Mouse (Mus musculus): ENCODE measurements at regions not wholly inside any gene's neighbourhood (a gene's known extent, or its start where the extent isn't known, plus 50 kb on each side); places are given as distances from the start of the nearest gene placed in this dataset.

DNA sequence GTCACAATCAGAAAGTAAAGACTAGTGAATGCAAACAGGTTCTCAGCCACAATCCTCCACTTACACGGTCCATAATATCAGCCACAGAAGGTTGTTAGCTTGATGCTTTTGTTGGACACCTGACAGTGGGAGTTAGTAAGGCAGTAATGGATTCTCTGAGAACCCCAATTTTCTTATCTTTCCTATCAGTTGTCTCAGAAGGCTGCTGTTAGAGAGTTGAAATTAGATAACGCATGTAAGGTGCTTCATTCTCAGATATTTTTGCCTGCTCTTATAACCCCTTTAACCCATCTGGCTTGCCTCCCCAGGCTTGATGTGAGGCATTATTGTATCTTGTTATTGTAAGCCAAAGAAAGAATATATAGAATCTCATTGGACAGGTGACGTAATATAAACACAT lies 63.0 kb upstream of the Ube2e3 start:
- no peaks in the 10 kb centered on the region for H3K4me1 ChIP-seq
- H3K9ac ChIP-seq = no peak overlapping the region
- no peak for ATAC-seq (ENCODE audit: insufficient read depth, low FRiP score, low read depth)
- WGBS = 77% methylated on average over 3 of the region's 3 CpGs
- H3K27ac ChIP-seq = no peak overlapping the region
- H3K9me3 ChIP-seq = no peaks in the 10 kb centered on the region
- no peak overlapping the region for H3K4me3 ChIP-seq (replicated peaks)
- no peak overlapping the region for H3K4me2 ChIP-seq
- no peaks in the 10 kb centered on the region for H3K36me3 ChIP-seq
- no peaks in the 10 kb centered on the region for H3K27me3 ChIP-seq (replicated peaks)

DNA sequence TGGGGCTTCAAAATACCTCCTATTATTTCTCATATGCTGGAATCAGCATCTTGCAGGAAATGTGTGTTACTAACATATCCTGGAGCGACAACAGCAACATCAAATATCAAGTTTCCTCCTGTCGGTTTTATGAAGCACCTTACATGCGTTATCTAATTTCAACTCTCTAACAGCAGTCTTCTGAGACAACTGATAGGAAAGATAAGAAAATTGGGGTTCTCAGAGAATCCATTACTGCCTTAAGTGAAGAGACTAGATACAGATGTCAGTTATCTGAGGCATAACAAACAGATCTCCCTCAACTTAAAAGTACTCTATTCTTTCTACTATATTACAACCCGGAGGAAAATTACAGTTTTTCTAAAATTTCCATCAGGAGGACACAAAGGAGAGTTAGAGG lies 64.4 kb upstream of the Ube2e3 start:
- Histone ChIP-seq H3K36me3 (no peaks in the 10 kb centered on the region), H3K4me3 (replicated peaks) (no peak overlapping the region), H3K27ac (no peak overlapping the region), H3K4me2 (no peak overlapping the region), H3K9me3 (no peaks in the 10 kb centered on the region), H3K4me1 (no peaks in the 10 kb centered on the region), H3K27me3 (replicated peaks) (no peaks in the 10 kb centered on the region), H3K9ac (no peak overlapping the region)
- WGBS = 63% methylated on average over 4 of the region's 4 CpGs
- no peak for ATAC-seq (ENCODE audit: insufficient read depth, low FRiP score, low read depth)

GRCm38 (mm10) chr2:78795446-78795845 lies 72.5 kb upstream of the Ube2e3 start:
- Histone ChIP-seq H3K27me3 (replicated peaks) (no peaks in the 10 kb centered on the region), H3K27ac (no peak overlapping the region), H3K36me3 (no peaks in the 10 kb centered on the region), H3K9ac (no peak overlapping the region), H3K4me2 (no peak overlapping the region), H3K9me3 (no peaks in the 10 kb centered on the region), H3K4me3 (replicated peaks) (no peak overlapping the region), H3K4me1 (no peaks in the 10 kb centered on the region)
- WGBS = 67% methylated on average over 5 of the region's 5 CpGs
- no peak for ATAC-seq (ENCODE audit: insufficient read depth, low FRiP score, low read depth)

DNA sequence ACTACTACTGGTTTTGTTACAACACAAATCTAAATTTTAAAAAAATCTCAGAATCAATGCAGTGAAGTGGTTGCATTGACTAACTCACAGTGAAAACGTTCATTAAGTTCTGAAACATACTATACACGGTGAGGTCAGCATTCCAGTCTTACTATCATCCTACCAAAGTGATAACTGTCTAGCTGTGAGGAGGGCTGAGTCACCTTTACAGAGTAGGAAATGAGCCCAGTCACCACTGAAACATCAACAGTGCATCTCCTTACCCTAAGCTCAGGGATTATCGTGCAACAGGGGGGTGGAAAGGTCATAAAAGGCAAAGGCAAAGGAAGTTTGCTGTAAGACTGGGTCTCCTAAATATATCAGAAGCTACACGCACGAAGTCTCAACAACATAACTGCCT lies 73.2 kb upstream of the Ube2e3 start:
- no peak overlapping the region for H3K4me3 ChIP-seq (replicated peaks)
- WGBS = 65% methylated on average over 5 of the region's 5 CpGs
- no peak overlapping the region for H3K9ac ChIP-seq
- H3K36me3 ChIP-seq = no peaks in the 10 kb centered on the region
- no peak overlapping the region for H3K27ac ChIP-seq
- no peaks in the 10 kb centered on the region for H3K4me1 ChIP-seq
- H3K27me3 ChIP-seq (replicated peaks) = no peaks in the 10 kb centered on the region
- no peak overlapping the region for H3K4me2 ChIP-seq
- ATAC-seq (ENCODE audit: insufficient read depth, low FRiP score, low read depth) = no peak
- no peaks in the 10 kb centered on the region for H3K9me3 ChIP-seq

DNA sequence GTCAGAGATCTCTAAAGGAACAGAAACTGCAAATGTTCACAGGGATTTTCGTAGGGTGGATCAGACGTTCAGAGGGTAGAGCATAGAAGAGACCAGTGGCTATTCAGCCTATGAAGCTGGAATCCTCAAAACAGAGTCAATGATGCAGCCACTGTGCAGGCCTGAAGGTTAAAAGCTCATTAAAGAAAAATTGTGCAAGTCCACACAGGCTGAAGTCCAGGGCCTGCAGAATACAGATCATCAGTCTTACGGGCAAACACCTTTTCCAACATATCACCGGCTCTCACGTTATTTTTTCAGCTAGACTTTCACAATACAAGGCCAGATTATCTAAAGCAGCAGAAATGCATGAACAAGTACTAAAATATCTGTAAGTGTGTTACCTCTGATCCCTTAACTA lies 78.8 kb upstream of the Ube2e3 start:
- 87% methylated on average over 5 of the region's 5 CpGs for WGBS

GRCm38 (mm10) chr2:78788222-78788621 lies 79.7 kb upstream of the Ube2e3 start:
- H3K4me2 ChIP-seq = no peak overlapping the region
- peak; percentile 47 for ATAC-seq (ENCODE audit: insufficient read depth, low FRiP score, low read depth)
- no peak overlapping the region for H3K4me3 ChIP-seq (replicated peaks)
- H3K9ac ChIP-seq = no peak overlapping the region
- H3K27me3 ChIP-seq (replicated peaks) = no peaks in the 10 kb centered on the region
- H3K4me1 ChIP-seq = no peaks in the 10 kb centered on the region
- no peaks in the 10 kb centered on the region for H3K36me3 ChIP-seq
- no peak overlapping the region for H3K27ac ChIP-seq
- no peaks in the 10 kb centered on the region for H3K9me3 ChIP-seq

More for the DNA sequence above, 78.8 kb upstream of the Ube2e3 start:
- no peak for ATAC-seq (ENCODE audit: insufficient read depth, low FRiP score, low read depth)
- no peak overlapping the region for H3K9ac ChIP-seq
- no peak overlapping the region for H3K27ac ChIP-seq
- no peaks in the 10 kb centered on the region for H3K36me3 ChIP-seq
- no peak overlapping the region for H3K4me2 ChIP-seq
- H3K4me1 ChIP-seq = no peaks in the 10 kb centered on the region
- no peaks in the 10 kb centered on the region for H3K27me3 ChIP-seq (replicated peaks)
- no peaks in the 10 kb centered on the region for H3K9me3 ChIP-seq
- no peak overlapping the region for H3K4me3 ChIP-seq (replicated peaks)

GRCm38 (mm10) chr2:78779949-78780348 lies 88.0 kb upstream of the Ube2e3 start:
- H3K27ac ChIP-seq = no peak overlapping the region
- H3K9me3 ChIP-seq = no peaks in the 10 kb centered on the region
- WGBS = 84% methylated on average over 3 of the region's 3 CpGs
- H3K36me3 ChIP-seq = no peaks in the 10 kb centered on the region
- H3K27me3 ChIP-seq (replicated peaks) = no peaks in the 10 kb centered on the region
- no peaks in the 10 kb centered on the region for H3K4me1 ChIP-seq
- H3K4me2 ChIP-seq = no peak overlapping the region
- H3K9ac ChIP-seq = no peak overlapping the region
- no peak for ATAC-seq (ENCODE audit: insufficient read depth, low FRiP score, low read depth)
- no peak overlapping the region for H3K4me3 ChIP-seq (replicated peaks)

DNA sequence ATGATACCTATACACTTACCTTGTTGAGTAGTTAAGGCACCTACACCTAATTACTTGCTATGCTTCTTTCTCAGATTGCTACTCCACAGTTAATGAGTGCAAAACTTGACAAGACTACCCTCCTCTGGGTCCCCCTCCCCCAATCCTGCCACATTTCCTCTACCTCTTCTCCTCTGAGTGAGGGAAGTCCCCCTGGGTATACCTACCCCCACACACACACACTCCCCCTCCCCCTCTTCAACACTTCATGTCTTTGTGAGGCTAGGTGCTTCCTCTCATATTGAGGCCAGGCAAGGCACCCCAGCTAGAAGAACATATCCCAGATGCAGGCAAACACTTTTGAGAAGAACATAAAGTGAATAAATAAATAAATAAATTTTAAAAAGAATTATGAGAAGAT lies 90.3 kb upstream of the Ube2e3 start:
- H3K4me1 ChIP-seq = no peaks in the 10 kb centered on the region
- no peak overlapping the region for H3K4me2 ChIP-seq
- no peak overlapping the region for H3K9ac ChIP-seq
- no peak overlapping the region for H3K4me3 ChIP-seq (replicated peaks)
- no peak for ATAC-seq (ENCODE audit: insufficient read depth, low FRiP score, low read depth)
- H3K27me3 ChIP-seq (replicated peaks) = no peaks in the 10 kb centered on the region
- no peak overlapping the region for H3K27ac ChIP-seq
- H3K9me3 ChIP-seq = no peaks in the 10 kb centered on the region
- no peaks in the 10 kb centered on the region for H3K36me3 ChIP-seq

- H3K27me3 ChIP-seq (replicated peaks) = no peaks in the 10 kb centered on the region
- no peak overlapping the region for H3K27ac ChIP-seq
- H3K36me3 ChIP-seq = no peaks in the 10 kb centered on the region
- ATAC-seq (ENCODE audit: insufficient read depth, low FRiP score, low read depth) = no peak
- no peak overlapping the region for H3K9ac ChIP-seq
- WGBS = 81% methylated on average over 6 of the region's 6 CpGs
- no peaks in the 10 kb centered on the region for H3K9me3 ChIP-seq
- no peak overlapping the region for H3K4me3 ChIP-seq (replicated peaks)
- H3K4me2 ChIP-seq = no peak overlapping the region
- no peaks in the 10 kb centered on the region for H3K4me1 ChIP-seq
Measured at GRCm38 (mm10) chr2:78754362-78754761, 113.6 kb upstream of the Ube2e3 start.

- no peaks in the 10 kb centered on the region for H3K4me1 ChIP-seq
- H3K4me2 ChIP-seq = no peak overlapping the region
- no peak overlapping the region for H3K4me3 ChIP-seq (replicated peaks)
- H3K27ac ChIP-seq = no peak overlapping the region
- no peaks in the 10 kb centered on the region for H3K27me3 ChIP-seq (replicated peaks)
- no peak for ATAC-seq (ENCODE audit: insufficient read depth, low FRiP score, low read depth)
- H3K9ac ChIP-seq = no peak overlapping the region
- no peaks in the 10 kb centered on the region for H3K36me3 ChIP-seq
- H3K9me3 ChIP-seq = no peaks in the 10 kb centered on the region
- WGBS = 72% methylated on average over 4 of the region's 4 CpGs
Measured at GRCm38 (mm10) chr2:78753918-78754317, 114.0 kb upstream of the Ube2e3 start.

DNA sequence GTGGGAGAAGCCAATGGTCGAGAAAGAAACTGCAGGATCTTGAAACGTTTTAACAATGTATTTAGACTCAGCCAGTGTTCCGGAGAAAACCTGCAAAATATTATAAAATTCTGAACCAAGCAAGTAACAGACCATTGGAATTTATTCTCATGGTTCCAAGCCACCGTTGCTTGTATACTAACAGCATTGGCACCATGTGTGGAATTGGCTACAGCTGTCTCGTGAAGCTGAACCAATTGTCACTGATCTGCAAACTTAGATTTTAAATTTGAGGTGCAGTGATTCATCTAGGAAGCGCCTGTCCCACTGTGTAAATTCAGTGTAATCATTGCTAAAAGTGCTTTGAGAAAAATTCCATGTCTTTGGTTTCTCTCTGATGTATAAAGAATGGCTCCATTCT lies 137.8 kb upstream of the Ube2e3 start:
- Histone ChIP-seq H3K4me3 (replicated peaks) (no peak overlapping the region), H3K9ac (no peak overlapping the region), H3K27ac (no peak overlapping the region), H3K4me2 (no peak overlapping the region), H3K4me1 (no peaks in the 10 kb centered on the region), H3K27me3 (replicated peaks) (no peaks in the 10 kb centered on the region), H3K9me3 (no peaks in the 10 kb centered on the region), H3K36me3 (no peaks in the 10 kb centered on the region)
- ATAC-seq (ENCODE audit: insufficient read depth, low FRiP score, low read depth) = no peak
- 70% methylated on average over 6 of the region's 6 CpGs for WGBS

DNA sequence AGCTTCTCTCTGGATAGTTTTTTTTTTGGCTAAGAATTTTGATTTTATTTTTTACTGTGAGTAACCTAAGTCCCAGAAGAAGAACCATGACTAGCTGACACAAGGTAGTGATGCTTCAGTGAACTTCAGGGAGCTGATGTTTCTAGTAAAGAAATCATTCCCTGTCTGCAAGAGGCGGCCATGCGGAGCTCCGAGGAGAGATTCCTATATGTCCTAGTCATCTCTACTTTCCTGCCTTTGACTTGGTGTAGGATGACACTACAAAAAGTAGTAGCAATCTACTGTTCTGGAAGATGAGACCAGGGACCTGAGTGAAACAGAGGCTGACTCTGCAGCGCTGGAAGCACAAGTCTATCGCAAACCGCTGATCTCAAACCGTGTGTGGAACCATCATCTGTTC lies 141.9 kb upstream of the Ube2e3 start:
- no peak overlapping the region for H3K4me2 ChIP-seq
- H3K27ac ChIP-seq = no peak overlapping the region
- H3K27me3 ChIP-seq (replicated peaks) = no peaks in the 10 kb centered on the region
- H3K4me3 ChIP-seq (replicated peaks) = no peak overlapping the region
- no peaks in the 10 kb centered on the region for H3K36me3 ChIP-seq
- WGBS = 93% methylated on average over 7 of the region's 7 CpGs
- no peaks in the 10 kb centered on the region for H3K4me1 ChIP-seq
- no peak for ATAC-seq (ENCODE audit: insufficient read depth, low FRiP score, low read depth)
- no peaks in the 10 kb centered on the region for H3K9me3 ChIP-seq
- H3K9ac ChIP-seq = no peak overlapping the region

DNA sequence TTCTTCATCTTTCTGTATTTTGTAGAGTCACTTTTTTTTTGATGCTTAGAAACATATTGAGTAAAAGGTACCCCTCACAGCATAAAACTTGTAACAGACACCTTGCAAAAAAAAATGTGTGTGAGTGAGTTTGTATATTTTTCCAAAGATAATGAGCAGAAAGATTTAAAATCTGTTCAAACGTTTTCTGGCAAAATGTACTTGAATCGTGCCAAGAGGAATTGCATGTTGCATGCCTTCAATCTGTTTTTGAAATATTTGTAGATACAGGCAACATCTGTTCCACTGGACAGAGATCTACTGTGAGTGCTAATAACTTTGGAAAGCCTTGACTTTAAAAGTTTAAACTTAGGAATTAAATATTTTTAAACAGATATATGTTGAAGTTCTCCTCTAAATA lies 143.5 kb upstream of the Ube2e3 start:
- Histone ChIP-seq H3K27me3 (replicated peaks) (no peaks in the 10 kb centered on the region), H3K36me3 (no peaks in the 10 kb centered on the region), H3K4me3 (replicated peaks) (no peak overlapping the region), H3K27ac (no peak overlapping the region), H3K9ac (no peak overlapping the region), H3K4me2 (no peak overlapping the region), H3K9me3 (no peaks in the 10 kb centered on the region), H3K4me1 (no peaks in the 10 kb centered on the region)
- 31% methylated on average over 2 of the region's 2 CpGs for WGBS
- ATAC-seq (ENCODE audit: insufficient read depth, low FRiP score, low read depth) = no peak

Measured in stomach, embryonic 15.5 days (tissue).